Mouse (Mus musculus) right cerebral cortex, postnatal 4 days (tissue): Measurements from ENCODE around the gene Itga3.

Source experiments
- DNase-seq: peaks from one replicate; pipeline ENCODE4 v3.0.0-alpha.2; 2022

Gene Itga3

DNA sequence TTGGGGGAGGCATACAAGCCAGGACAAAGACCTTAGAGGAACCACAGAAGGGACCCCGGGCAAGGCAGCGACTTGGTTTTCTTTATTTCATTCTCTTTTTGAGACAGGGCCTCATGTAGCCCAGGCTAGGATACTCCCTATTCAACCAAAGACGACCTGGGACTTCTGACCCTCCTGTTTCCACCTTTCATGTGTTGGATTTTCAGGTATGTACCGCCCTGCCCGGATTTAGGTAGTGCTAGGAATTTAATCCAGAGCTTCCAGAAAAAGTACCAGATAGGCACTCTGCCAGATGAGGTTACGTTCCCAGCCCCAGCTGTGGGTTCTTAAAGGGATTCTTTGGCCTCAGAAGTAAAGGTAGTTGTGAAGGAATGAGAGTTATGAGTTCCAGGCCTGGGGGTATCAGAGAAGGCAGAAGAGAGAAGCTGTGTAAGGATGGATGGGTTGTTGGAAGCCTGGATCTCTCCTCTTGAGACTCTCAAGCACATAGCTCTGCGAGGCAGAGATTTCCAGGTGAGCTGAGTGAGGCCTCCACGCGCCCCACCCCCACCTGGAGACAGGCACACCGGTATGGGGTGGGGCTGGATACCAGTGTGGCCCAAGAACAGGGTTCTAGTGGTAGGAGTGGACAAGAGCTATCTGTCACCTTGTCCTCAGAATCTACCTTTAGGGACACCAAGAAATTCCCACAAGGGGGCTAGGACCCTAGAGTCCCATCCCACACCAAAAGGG lies 7.2 kb downstream of the Itga3 start:
- DNase-seq = no peak

DNA sequence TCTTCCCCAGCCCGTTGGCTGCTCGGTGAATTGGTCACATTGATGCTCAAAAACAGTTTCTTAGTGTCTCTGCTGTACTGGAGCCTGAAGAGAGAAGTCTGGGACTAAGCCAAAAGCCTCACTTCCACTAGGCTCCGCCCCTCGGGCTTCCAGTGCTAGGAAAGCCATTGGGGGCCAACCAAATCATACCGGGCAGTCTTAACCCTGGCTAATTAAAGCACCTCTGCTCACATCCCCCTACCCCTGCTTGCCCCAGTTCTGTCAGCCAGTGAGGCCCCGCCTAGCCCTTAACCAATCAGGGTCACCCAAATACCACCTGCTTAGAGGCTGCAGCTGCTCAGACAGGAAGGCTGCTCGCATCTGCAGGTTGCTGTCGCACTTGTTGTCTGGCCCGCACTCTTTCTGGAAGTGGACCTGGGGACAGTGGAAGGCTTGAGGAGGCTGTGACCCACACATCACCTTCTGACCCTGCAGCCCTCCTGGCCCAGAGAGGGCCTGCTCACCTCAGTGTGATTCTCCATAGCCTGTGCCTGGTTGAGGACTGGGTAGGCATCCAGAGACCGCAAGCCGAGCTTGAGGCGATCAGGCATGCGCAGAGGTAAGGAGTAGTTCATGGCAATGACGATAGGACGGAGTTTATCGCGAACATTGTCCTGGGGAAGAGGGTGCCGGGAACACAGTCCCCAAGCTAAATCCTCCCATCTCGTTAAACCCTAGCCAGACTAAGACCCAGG lies 19.7 kb downstream of the Itga3 start:
- DNase-seq = no peak

- DNase-seq = no peak
Measured at GRCm38 (mm10) chr11:95053062-95053461, 23.5 kb downstream of the Itga3 start.

DNA sequence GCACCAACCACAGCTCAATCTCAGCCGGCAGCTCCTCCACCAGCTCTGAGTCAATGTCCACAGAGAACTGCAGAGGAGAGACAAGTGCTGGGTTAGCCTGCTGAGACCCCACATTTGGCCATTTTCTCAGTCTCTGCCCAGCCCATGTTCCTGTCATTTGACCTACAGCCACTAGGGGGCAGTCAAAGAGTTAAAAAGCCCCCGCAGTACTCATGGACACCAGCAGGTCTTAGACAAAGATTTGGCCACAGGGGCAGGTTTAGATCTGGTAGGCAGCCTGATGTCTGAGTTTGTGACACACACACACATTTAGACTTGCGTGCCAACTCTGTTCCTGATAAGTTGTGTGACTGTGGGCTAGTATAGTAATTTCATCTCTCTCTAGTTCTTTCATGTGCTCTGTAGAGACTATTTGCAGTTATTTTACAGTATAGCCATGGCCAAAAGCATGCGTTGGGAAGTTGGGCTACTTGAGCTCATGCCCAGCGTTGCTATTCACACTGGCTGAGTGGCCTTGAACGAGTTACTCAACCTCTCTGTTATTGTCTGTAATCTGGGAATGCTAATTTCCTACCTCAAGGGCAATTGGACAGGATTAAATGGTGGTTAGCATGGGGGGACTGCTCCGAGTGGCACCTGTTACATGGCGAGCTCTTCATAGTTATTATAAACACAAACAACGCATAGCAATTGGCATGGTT lies 29.5 kb downstream of the Itga3 start:
- no peak for DNase-seq

DNA sequence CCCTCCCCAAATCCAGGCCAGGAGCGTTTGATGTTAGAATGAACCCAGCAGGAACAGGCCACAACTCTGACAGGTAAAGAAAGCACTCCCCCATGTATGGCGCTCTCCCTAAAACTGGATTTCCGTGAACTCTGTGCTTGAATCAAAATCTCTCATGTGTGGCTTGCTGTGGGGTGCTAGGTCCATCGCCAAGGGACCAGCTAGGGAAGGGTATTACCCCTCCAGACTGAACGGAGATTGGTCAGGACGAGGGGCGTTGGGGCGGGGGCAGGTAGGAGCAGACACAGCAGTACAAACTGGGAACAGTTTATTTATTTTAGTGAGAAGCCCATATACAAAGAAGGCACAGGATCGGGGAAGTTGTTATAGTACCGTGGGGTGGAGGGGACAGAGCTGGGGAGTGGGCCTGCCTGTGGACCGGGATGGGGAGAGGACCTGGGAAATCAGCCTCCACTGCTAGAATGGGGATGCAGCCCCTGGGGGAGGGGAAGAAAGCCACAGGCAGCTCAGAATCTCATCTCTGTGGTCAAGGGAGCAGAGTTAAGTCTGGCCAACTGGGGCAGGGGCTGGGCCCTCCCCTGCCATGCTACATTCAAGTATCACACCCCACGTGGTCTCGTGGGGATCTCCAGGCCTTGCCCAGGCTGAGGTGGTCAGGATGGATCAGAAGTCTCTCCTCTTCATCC lies 32.3 kb downstream of the Itga3 start:
- DNase-seq = no peak

DNA sequence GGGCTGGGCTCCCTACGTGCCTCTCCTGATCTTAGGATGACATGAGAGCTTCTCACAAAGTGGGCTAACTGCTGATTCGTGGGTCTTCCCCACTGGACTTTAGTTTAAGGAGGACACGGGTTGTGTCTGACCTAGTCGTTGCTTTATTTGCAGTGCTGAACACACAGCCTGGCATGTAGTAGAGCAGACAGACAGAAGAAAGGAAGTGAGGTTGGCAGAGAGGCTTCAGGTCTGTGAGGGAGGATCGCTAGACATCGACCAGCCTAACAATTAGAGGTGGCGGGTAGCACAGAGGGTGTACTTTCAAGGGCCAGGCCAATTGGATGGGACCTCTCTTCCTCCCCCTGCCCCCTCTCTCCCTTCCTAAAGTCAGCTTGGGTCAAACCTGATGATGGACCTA lies 33.0 kb downstream of the Itga3 start:
- DNase-seq = no peak

DNA sequence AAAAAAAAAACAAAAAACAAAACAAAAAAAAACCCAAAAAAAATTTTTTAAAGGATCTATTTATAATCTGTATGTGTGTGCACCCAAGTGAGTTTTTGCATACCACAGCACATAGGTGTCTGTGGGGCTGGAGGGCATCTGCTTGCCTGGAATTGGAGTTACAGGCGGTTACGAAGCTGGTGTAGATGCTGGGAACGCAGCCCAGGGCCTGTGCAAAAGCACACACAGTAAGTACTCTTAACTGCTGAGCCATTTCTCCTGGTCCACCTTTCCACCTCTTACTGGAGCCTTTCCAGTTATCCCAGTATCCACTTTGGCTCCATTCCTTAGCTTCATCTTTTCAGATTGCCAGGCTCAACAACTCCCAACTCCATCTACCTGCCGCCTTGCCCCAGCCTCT lies 33.5 kb downstream of the Itga3 start:
- DNase-seq = no peak

DNA sequence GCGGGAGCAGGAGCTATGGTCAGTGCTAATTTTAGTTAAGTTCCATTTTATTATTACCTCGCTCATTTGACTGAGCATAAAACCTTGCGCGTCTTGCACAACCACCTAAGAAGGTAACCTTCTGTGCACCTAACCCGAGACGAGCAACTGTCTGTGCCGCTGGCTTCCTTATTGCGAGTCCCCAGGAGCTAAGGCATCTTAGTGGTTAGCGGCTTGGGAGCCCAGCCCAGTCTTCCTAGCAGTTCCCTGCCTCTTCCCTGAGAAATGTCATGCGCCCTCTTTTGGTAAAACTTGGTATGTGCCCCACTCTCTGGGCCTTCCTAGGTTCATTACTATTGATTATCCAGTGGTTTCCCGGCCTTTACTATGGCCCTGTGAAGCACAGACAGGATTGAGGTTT lies 34.5 kb downstream of the Itga3 start:
- peak; percentile 81 for DNase-seq

GRCm38 (mm10) chr11:95041139-95041609 lies 35.4 kb downstream of the Itga3 start, which contains the start of gene Pdk2:
Gene Pdk2 (minus strand): TSS chr11:95041354.
- DNase-seq = peak; percentile 89

DNA sequence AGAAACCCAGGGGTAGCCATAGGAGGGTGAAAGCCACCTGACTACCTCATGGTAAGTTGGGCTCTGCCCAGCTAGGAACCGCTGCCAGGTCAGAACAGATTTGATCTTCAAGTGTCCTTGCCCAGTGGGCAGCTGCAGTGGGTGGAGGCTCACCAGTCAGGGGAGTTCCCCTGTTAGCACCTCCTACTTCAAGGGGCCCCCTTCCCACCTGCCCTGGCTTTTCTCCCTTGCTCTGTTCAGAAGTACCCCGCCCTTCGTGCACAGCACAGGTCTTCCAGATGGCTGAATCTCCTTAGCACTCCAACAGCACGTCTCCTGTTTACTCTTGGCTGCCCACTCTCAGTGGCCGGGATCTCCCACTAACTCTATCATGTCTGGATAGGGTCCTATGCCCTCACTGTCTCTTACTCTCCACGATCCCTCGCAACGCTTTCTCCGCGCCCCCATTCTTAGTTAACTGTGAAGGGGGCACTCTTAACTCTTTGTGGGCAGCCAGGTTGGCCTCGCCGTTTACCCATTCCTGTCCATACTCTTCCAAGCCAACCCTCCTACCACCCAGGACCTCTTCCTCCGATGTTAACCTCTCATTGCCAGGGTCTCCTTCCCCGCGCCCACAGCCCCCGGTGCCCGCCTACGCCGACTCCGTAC lies 36.0 kb downstream of the Itga3 start:
- DNase-seq = no peak

- no peak for DNase-seq
Measured at GRCm38 (mm10) chr11:95039766-95040165, 36.8 kb downstream of the Itga3 start.

GRCm38 (mm10) chr11:95038818-95039655 lies 37.6 kb downstream of the Itga3 start:
- no peak for DNase-seq

GRCm38 (mm10) chr11:95038156-95038817 lies 38.3 kb downstream of the Itga3 start:
- DNase-seq = no peak

- no peak for DNase-seq
Measured at GRCm38 (mm10) chr11:95037306-95037705, 39.3 kb downstream of the Itga3 start.

- DNase-seq = no peak
Measured at GRCm38 (mm10) chr11:95036521-95036920, 40.1 kb downstream of the Itga3 start.

- DNase-seq = no peak
Measured at GRCm38 (mm10) chr11:95034902-95035301, 41.7 kb downstream of the Itga3 start.

DNA sequence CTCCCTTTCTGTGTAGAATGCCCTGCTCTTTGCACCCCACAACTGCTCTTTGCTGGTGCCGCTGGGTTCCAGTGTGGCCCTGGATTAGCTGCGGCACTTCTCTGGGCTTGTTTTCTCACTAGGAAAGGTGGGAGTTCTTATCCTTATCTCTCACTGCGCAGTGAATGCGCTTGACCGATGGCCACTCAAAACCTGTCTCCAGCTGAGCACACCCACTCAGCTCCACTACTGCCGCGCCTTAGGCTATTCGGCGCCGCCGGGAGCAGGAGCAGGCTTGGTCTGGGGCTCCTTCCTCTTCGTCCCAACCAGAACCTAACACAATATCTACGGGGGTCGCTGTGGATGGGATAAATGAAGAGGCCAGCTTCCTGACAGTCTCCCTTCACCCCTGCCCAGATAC lies 43.0 kb downstream of the Itga3 start:
- no peak for DNase-seq

GRCm38 (mm10) chr11:95032945-95033344 lies 43.7 kb downstream of the Itga3 start:
- no peak for DNase-seq

GRCm38 (mm10) chr11:95027850-95028470 lies 48.6 kb downstream of the Itga3 start:
- no peak for DNase-seq

DNA sequence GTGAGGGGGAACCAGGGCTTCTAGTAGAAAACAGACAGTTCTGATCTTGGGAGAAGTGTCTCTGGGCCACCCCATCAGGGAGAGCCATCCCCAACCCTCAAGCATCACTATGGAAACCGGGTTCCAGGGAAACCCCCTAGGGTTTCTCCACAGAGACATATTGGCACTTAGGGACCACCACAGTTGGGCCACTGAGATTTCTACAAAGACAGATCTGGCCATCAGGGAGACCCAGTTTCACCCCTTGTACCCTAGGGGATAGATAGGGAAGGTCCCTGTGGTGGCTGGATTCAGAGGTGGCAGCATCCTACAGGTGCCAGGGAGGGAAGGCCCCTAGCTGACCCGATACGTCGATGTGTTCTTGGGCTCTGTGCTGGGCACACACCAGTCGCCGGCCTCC lies 49.8 kb downstream of the Itga3 start:
- DNase-seq = no peak
